Mouse (Mus musculus) CH12.LX (cell line): ENCODE measurements around the gene Eml6. TPM values are rescaled to one million over a fixed set of nuclear protein-coding genes. Genes with fewer than 3 reads are reported as not detected.

ENCODE experiments used
- DNase-seq: peaks from one replicate; pipeline ENCODE4 v3.0.0-alpha.2; 2013; ENCODE audit errors: extremely low read depth
- H3K27ac ChIP-seq: 2 replicates; pipeline ENCODE4 v1.5.1; 2012; ENCODE audit warnings: low read depth, mild to moderate bottlenecking, control low read depth, moderate library complexity; ENCODE audit not compliant: insufficient read depth
- H3K27me3 ChIP-seq: replicated peaks from 2 replicates; pipeline ENCODE3; 2012; ENCODE audit warnings: inconsistent platforms
- H3K36me3 ChIP-seq, 2 experiments: replicated peaks in 1 of 2; 2 replicates each; pipeline versions ENCODE3 to v1.6.1; 2012; ENCODE audit warnings: inconsistent platforms in 1 of 2, low read length in 1 of 2, mild to moderate bottlenecking in 1 of 2, mixed read lengths in 1 of 2, moderate library complexity in 1 of 2; ENCODE audit not compliant: control insufficient read depth in 1 of 2, insufficient read depth in 1 of 2
- H3K4me1 ChIP-seq, 2 experiments: 2 replicates each; pipeline ENCODE4 v1.6.1; 2012; ENCODE audit warnings: inconsistent platforms in 1 of 2, moderate library complexity in 1 of 2; ENCODE audit not compliant: insufficient read depth in 2 of 2, control insufficient read depth in 1 of 2
- H3K4me2 ChIP-seq: 2 replicates; pipeline ENCODE4 v1.6.1; 2012; ENCODE audit warnings: low read depth, mild to moderate bottlenecking, control low read depth; ENCODE audit not compliant: poor library complexity, insufficient read depth, severe bottlenecking
- H3K4me3 ChIP-seq, 3 experiments: fragments of 150-350 bp in 1 of 3; sonication (generic) in 1 of 3; replicated peaks in 1 of 3; 2 replicates each; pipeline versions ENCODE3 to v1.5.1; 2011 to 2012; ENCODE audit warnings: low read depth in 2 of 3, low read length in 2 of 3, mild to moderate bottlenecking in 2 of 3, moderate library complexity in 2 of 3, control low read depth in 1 of 3, improper control_type of control experiment in 1 of 3, inconsistent platforms in 1 of 3, mixed read lengths in 1 of 3; ENCODE audit not compliant: poor library complexity in 1 of 3
- H3K79me2 ChIP-seq: replicated peaks from 2 replicates; pipeline ENCODE4 v1.6.1; 2012; ENCODE audit warnings: mild to moderate bottlenecking, moderate library complexity; ENCODE audit not compliant: control insufficient read depth, poor library complexity, insufficient read depth, severe bottlenecking; ENCODE audit errors: extremely low read depth
- H3K9ac ChIP-seq: 2 replicates; pipeline ENCODE4 v1.6.1; 2012; ENCODE audit warnings: low read depth, mild to moderate bottlenecking, control low read depth, moderate library complexity; ENCODE audit not compliant: insufficient read depth
- H3K9me3 ChIP-seq: replicated peaks from 2 replicates; pipeline ENCODE3; 2012; ENCODE audit warnings: low read length, inconsistent platforms, mixed read lengths
- BHLHE40 ChIP-seq: IDR thresholded peaks from 2 replicates; pipeline ENCODE4 v1.6.1; 2011; ENCODE audit warnings: mild to moderate bottlenecking, low read depth, low read length, improper control_type of control experiment
- CTCF ChIP-seq, 2 experiments: IDR thresholded peaks in 1 of 2; conservative IDR thresholded peaks in 1 of 2; 2 replicates each; pipeline ENCODE4 v1.5.1; 2011 to 2012; ENCODE audit warnings: low read depth in 2 of 2, low read length in 2 of 2, improper control_type of control experiment in 1 of 2, inconsistent platforms in 1 of 2, mild to moderate bottlenecking in 1 of 2, moderate library complexity in 1 of 2
- EP300 ChIP-seq: IDR thresholded peaks from 2 replicates; pipeline ENCODE4 v1.6.1; 2011; ENCODE audit warnings: low read length, improper control_type of control experiment
- ETS1 ChIP-seq: conservative IDR thresholded peaks from 2 replicates; pipeline ENCODE4 v1.6.1; 2012; ENCODE audit warnings: low read depth, mild to moderate bottlenecking, inconsistent platforms, low read length, improper control_type of control experiment, moderate library complexity
- GABPA ChIP-seq: IDR thresholded peaks from 2 replicates; pipeline ENCODE4 v1.6.1; 2012; ENCODE audit warnings: low read depth, low read length, improper control_type of control experiment, inconsistent platforms; ENCODE audit not compliant: insufficient replicate concordance
- IRF4 ChIP-seq: IDR thresholded peaks from 2 replicates; pipeline ENCODE4 v1.6.1; 2014; ENCODE audit warnings: low read depth, mild to moderate bottlenecking, inconsistent platforms, low read length, improper control_type of control experiment
- JUN ChIP-seq: IDR thresholded peaks from 2 replicates; pipeline ENCODE4 v1.6.1; 2011; ENCODE audit warnings: low read depth, mild to moderate bottlenecking, low read length, improper control_type of control experiment, moderate library complexity; ENCODE audit not compliant: insufficient read depth
- JUND ChIP-seq: conservative IDR thresholded peaks from 2 replicates; pipeline ENCODE4 v1.6.1; 2011; ENCODE audit warnings: low read depth, low read length, improper control_type of control experiment
- MAX ChIP-seq: IDR thresholded peaks from 2 replicates; pipeline ENCODE4 v1.6.1; 2011; ENCODE audit warnings: low read length, improper control_type of control experiment
- MAZ ChIP-seq: IDR thresholded peaks from 2 replicates; pipeline ENCODE4 v1.6.1; 2012; ENCODE audit warnings: low read depth, mild to moderate bottlenecking, inconsistent platforms, low read length, improper control_type of control experiment, moderate library complexity
- MEF2A ChIP-seq: IDR thresholded peaks from 2 replicates; pipeline ENCODE4 v1.6.1; 2014; ENCODE audit warnings: low read depth, mild to moderate bottlenecking, inconsistent platforms, low read length, improper control_type of control experiment, borderline replicate concordance
- NRF1 ChIP-seq: IDR thresholded peaks from 2 replicates; pipeline ENCODE4 v1.6.1; 2014; ENCODE audit warnings: low read depth, mild to moderate bottlenecking, inconsistent platforms, low read length, improper control_type of control experiment, moderate library complexity
- RAD21 ChIP-seq: IDR thresholded peaks from 2 replicates; pipeline ENCODE4 v1.6.1; 2011; ENCODE audit warnings: low read depth, mild to moderate bottlenecking, low read length, improper control_type of control experiment, moderate library complexity
- SMC3 ChIP-seq: IDR thresholded peaks from 2 replicates; pipeline ENCODE4 v1.6.1; 2011; ENCODE audit warnings: low read depth, low read length, improper control_type of control experiment
- TBP ChIP-seq: conservative IDR thresholded peaks from 2 replicates; pipeline ENCODE4 v1.6.1; 2011; ENCODE audit warnings: low read depth, low read length, improper control_type of control experiment
- ZMIZ1 ChIP-seq: IDR thresholded peaks from 2 replicates; pipeline ENCODE4 v1.6.1; 2012; ENCODE audit warnings: low read depth, mild to moderate bottlenecking, inconsistent platforms, low read length, improper control_type of control experiment
- dilution Hi-C: fragments of 300-500 bp; cut with MboI; formaldehyde crosslinking; loops from 2 replicates; pipeline ENCODE4 v1.14.3; 2020; ENCODE audit warnings: low sequenced_read_pairs; ENCODE audit not compliant: extremely low pct_unique_long_range_greater_than_20kb, extremely low pct_ligation_motif_present
- in situ Hi-C: fragments of 300-500 bp; cut with MboI; formaldehyde crosslinking; loops from 3 replicates; pipeline ENCODE4 v1.14.3; 2019; ENCODE audit warnings: low sequenced_read_pairs, low pct_ligation_motif_present, low pct_unique_long_range_greater_than_20kb, mixed read lengths
- polyA plus RNA-seq: library from polyadenylated mRNA; unstranded; fragments of >175 nt; gene quantifications from 2 replicates; pipeline ENCODE4 v1.2.1, GENCODE M21; 2012; ENCODE audit warnings: low read depth; ENCODE audit not compliant: insufficient read length
- total RNA-seq, 2 experiments: library from RNA; depleted of rRNA; stranded (reverse); fragments of 300-350 nt in 1 of 2; fragments of >200 nt in 1 of 2; gene quantifications; 2 replicates each; pipeline ENCODE4 v1.2.3; 2012 to 2014

Gene Eml6
- total and polyA plus RNA-seq, 3 experiments: 3.1 to 3.7 (median 3.2) TPM

GRCm38 (mm10) chr11:29968874-29969273, 57.0 kb downstream of the Eml6 start:
- Histone ChIP-seq H3K4me1 (peaks cover 2 to 4% of the 10 kb centered on the region in 2 experiments; a peak in 2 of 4 replicates), H3K36me3 (peaks cover 0 to 2% of the 10 kb centered on the region in 2 experiments), H3K4me3 (no peak overlapping the region), H3K79me2 (no peaks in the 10 kb centered on the region), H3K4me2 (no peak overlapping the region), H3K9ac (no peak overlapping the region), H3K9me3 (no peaks in the 10 kb centered on the region), H3K27ac (no peak overlapping the region), H3K27me3 (no peaks in the 10 kb centered on the region)
- DNase-seq: no peak
- dilution Hi-C loops: no loop called here
- TF ChIP-seq JUN (no peak), SMC3 (no peak), IRF4 (no peak), MAX (no peak), EP300 (no peak), CTCF (conservative IDR thresholded peaks at IDR 0.05 in 1 of 2, IDR thresholded peaks at IDR 0.05 in 1 of 2; ENCODE audit: low read depth in 2 of 2, low read length in 2 of 2) (no peak), GABPA (no peak), MAZ (no peak), NRF1 (no peak), RAD21 (no peak)
- in situ Hi-C loops: no loop called here

GRCm38 (mm10) chr11:29959366-29959765, 66.5 kb downstream of the Eml6 start:
- peak overlapping the region; percentile 42; the same call in 1 of the 2 replicates for H3K4me2 ChIP-seq
- DNase-seq: peak; percentile 58
- H3K27ac ChIP-seq: no peak overlapping the region
- H3K36me3 ChIP-seq: no peaks in the 10 kb centered on the region
- no peaks in the 10 kb centered on the region for H3K79me2 ChIP-seq
- H3K27me3 ChIP-seq: no peaks in the 10 kb centered on the region
- H3K9me3 ChIP-seq: no peaks in the 10 kb centered on the region
- dilution Hi-C loops (no loop called here), in situ Hi-C loops (no loop called here)
- H3K4me3 ChIP-seq: no peak overlapping the region
- no peak overlapping the region for H3K9ac ChIP-seq
- H3K4me1 ChIP-seq: peaks cover 0 to 10% of the 10 kb centered on the region in 2 experiments; a peak in 2 of 4 replicates
- no peak; the same call in 1 of the 2 replicates for TF ChIP-seq BHLHE40
- TF ChIP-seq EP300: 0 out of 2 replicates have a peak, but pooled peaks have one; percentile 39
- no peak for TF ChIP-seq TBP
- TF ChIP-seq ZMIZ1: no peak
- TF ChIP-seq ETS1: peak; percentile 54; the same call in 1 of the 2 replicates
- peak; percentile 76 for TF ChIP-seq MEF2A
- TF ChIP-seq JUND: no peak
